26 mouse cellular contexts compared by ENCODE assay signal in the genomic region with DNA sequence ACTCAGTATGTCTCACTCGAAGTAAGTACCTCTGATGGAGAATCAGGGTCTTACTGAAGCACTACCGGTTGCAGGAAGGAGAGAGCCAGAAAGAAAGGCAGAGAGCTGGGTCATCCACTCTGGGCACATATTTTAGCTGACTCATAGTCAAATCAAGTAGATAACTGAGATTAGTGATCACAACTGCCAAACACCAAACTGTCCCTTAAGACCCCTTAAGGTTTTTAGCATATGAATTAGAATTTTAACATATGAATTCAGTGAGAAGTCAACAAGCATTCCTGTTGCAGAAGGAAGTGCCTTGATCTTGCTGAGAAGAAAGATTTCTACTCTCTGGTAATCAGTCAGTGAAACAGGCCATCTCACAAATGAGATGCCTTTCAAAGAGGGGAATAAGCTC.
DNase-seq lines count a peak whose midpoint lies in the region; ATAC-seq and TF ChIP-seq lines count a peak whose summit lies in the region.
"Had no signal": no experiment of that assay in that cellular context is flagged by ENCODE, and none has a peak within 500 bp of the region (broad histone marks: within the 10 kb centered on the region; RNA-seq: fewer than 3 reads in every experiment).

No protein-coding gene starts in this region.

- ATAC-seq in erythroid progenitor cell, adult 5-6 weeks (replicated peaks; ENCODE audit: low FRiP score, poor library complexity, severe bottlenecking), result no peak
- ATAC-seq: activated CD4-positive, CD25-positive, alpha-beta regulatory T cell, adult 4 months; CD4-positive, CD25-positive, alpha-beta regulatory T cell, adult 4 months; Patski had no signal

- no peak overlapping the region for H3K4me3 ChIP-seq in ES-E14 (ENCODE audit: insufficient read depth in 1 of 2, low read depth in 1 of 2, low read length in 2 of 2, poor library complexity in 1 of 2, severe bottlenecking in 1 of 2)

- in situ Hi-C loops in ES-E14 (cut with MboI; ENCODE audit: low sequenced_read_pairs in 2 of 2, unreplicated experiment in 2 of 2), result no loop called here

- H3K36me3 ChIP-seq in ES-E14 (ENCODE audit: control insufficient read depth, insufficient read depth, low read length, poor library complexity, severe bottlenecking), result no peaks in the 10 kb centered on the region
- H3K36me3 ChIP-seq: G1E had no signal

- no peaks in the 10 kb centered on the region for H3K4me1 ChIP-seq in ES-E14 (ENCODE audit: control insufficient read depth in 2 of 2, insufficient read depth in 2 of 2, low read length in 2 of 2, poor library complexity in 1 of 2)

- H3K9ac ChIP-seq in ES-E14 (ENCODE audit: insufficient read depth, low read depth, low read length, poor library complexity, severe bottlenecking), result no peak overlapping the region

- H3K9me3 ChIP-seq in ES-E14 (ENCODE audit: control insufficient read depth, insufficient read depth, low read depth, low read length), result 0 out of 2 replicates have a peak, but pooled peaks cover 2% of the 10 kb centered on the region

- DNase-seq in ES-CJ7 (ENCODE audit: low read depth, low spot score) (peak; percentile 66), ES-E14 (ENCODE audit: low read depth, low spot score) (peak; percentile 2), R1 (ENCODE audit: low read depth, low spot score) (peak; percentile 85), ZHBTc4 (ENCODE audit: low read depth, low spot score) (peak; percentile 67)
- DNase-seq in c-Kit-positive CD71-positive TER-119-positive erythroid progenitor cells, embryonic 14.5 days (ENCODE audit: low spot score), result no peak
- no peak for DNase-seq in natural killer cell, adult 2 months (ENCODE audit: low spot score in 2 of 2)
- DNase-seq in cerebellum, adult 8-10 months, result no peak
- DNase-seq: adrenal gland, adult 2 months; adrenal gland, adult 8-10 months; adrenal gland, postnatal 10 days; adrenal gland, postnatal 14 days; adrenal gland, postnatal 25 days; adrenal gland, postnatal 36 days; B cell, adult 2 months; cerebellum, adult 11 months; cerebellum, adult 11-12 months; cerebellum, adult 18-20 months; cerebellum, adult 2 months; cerebellum, adult 9-10 months; cerebellum, adult 9-11 months; cerebellum, postnatal 10 days had no signal

- H3K27ac ChIP-seq in ES-E14 (ENCODE audit: insufficient read depth, low read depth, low read length, poor library complexity, severe bottlenecking), result no peak overlapping the region

TF ChIP-seq in ES-E14, 5 proteins besides CTCF, POLR2A, EP300 and RAD21:
- no peak for TF ChIP-seq ZNF384 (IDR thresholded peaks at IDR 0.05; ENCODE audit: low read depth, low read length)
- TF ChIP-seq HCFC1 (IDR thresholded peaks at IDR 0.05; ENCODE audit: borderline replicate concordance, insufficient read depth, low read length), result no peak
- no peak for TF ChIP-seq CHD2 (IDR thresholded peaks at IDR 0.05; ENCODE audit: low read depth, low read length)
- peak; percentile 57 for TF ChIP-seq MAFK (IDR thresholded peaks at IDR 0.05; ENCODE audit: insufficient read depth, low read depth, low read length)

Comparison
In these comparisons a context has a peak if more than half of its experiments do, and no peak if none do; other contexts are left out.
1. DNase-seq: peak in ES-CJ7 (single experiment), ES-E14 (single experiment), R1 (single experiment) and ZHBTc4 (single experiment); none in c-Kit-positive CD71-positive TER-119-positive erythroid progenitor cells, embryonic 14.5 days (single experiment), natural killer cell, adult 2 months (0 of 2) and cerebellum, adult 8-10 months (single experiment).